Mouse (Mus musculus): Measurements from ENCODE around the gene Ripor3.
"Not testable (repeated sequence)": the region's sequence is repeated elsewhere in the genome, so short reads cannot be mapped to it uniquely, and the experiment has no call there.

Ripor3 gene

GRCm38 (mm10) chr2:168009936-168010668 is at the start of gene Ripor3:
Ripor3 (minus strand) TSS chr2:168010618.
- peak; percentile 91 for DNase-seq

- DNase-seq, result no peak
These were observed 48.9 kb upstream of the Ripor3 start for GRCm38 (mm10) chr2:168059200-168059790.

GRCm38 (mm10) chr2:168058488-168059199 is 48.2 kb upstream of the Ripor3 start:
- DNase-seq, result no peak

- not testable (repeated sequence) for DNase-seq
These were observed 47.5 kb upstream of the Ripor3 start for GRCm38 (mm10) chr2:168057876-168058275.

GRCm38 (mm10) chr2:168056666-168056933 is 46.2 kb upstream of the Ripor3 start:
- DNase-seq, result no peak

DNA sequence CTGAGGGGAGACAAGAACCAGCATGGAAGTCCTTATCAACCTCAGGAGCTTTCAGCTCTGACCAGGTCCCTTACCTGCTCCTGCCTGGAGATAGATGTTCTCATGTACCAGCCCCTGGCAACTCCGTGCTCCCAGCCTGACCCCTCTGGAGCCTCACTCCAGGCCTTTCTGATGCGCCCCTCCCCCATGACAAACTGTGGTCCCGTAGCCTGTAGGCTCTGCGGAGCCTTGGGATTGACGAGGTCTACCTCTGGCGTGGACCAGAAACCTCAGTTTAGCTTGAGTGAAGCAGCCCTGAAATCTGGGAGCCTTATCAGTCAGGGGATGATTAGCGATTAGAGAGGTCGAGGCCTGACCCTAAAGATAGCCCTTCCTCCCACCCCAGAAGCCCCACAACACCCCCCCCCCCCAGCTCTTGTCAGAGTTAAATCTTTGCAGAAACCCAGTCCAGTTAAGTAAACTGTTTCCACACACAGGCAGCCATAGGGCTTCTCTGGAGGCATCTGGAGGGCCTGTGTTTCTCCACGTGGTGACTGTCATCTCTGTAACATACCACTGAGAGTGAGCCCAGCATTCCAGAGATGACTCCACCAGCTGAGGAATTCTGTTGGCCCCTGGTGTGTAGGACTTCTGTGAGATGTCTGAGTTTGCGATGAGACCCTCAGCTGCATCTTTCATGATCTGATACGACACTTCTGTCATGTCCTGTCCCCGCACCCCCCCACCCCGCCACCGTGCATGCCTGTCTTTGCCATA is 45.7 kb upstream of the Ripor3 start:
- no peak for DNase-seq

DNA sequence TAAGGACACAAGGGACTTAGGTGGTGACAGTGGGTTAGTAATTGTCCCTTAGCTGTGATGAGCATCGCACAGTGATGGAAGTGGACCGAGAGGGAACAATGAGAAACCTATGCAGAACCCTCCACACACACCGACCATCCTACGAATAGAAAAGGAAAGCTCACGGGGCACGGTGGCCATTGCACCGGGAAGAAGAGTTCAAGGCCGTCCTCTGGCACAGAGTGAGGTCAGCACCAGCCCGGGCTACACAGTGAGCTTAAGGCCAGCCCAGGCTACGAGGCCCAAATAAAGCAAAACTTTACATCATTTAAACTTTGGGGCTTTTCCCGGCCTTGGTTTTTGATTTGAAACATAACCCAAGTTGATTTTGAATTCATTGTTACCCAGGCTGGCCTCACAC is 43.7 kb upstream of the Ripor3 start:
- DNase-seq, result no peak

DNA sequence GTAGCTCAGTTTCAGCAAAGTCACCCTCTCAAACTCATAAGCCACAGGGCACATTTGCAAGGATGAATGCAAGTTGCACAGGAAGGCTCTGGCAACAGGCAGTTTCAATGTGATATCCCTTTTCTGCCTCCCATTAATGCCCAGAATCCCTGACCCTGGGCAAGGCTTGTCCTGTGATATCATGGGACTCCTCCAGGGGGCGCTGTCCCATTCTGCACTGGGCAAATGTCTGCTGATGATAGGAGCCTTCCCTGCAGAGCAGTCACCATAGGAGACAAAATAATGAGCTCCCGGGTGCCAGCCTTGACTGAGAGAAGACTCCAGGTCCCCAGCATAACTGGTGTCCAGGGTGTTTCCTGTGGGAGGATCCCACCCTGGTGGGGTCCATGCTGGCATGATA is 42.3 kb upstream of the Ripor3 start:
- DNase-seq, result peak; percentile 64

- no peak for DNase-seq
These were observed 41.7 kb upstream of the Ripor3 start for GRCm38 (mm10) chr2:168052156-168052555.

- no peak for DNase-seq
These were observed 39.9 kb upstream of the Ripor3 start for GRCm38 (mm10) chr2:168050000-168050942.

GRCm38 (mm10) chr2:168049002-168049635 is 38.7 kb upstream of the Ripor3 start:
- DNase-seq, result no peak

GRCm38 (mm10) chr2:168046467-168046866 is 36.0 kb upstream of the Ripor3 start:
- DNase-seq, result no peak

- peak; percentile 42 for DNase-seq
These were observed 35.4 kb upstream of the Ripor3 start for GRCm38 (mm10) chr2:168045771-168046170.

DNA sequence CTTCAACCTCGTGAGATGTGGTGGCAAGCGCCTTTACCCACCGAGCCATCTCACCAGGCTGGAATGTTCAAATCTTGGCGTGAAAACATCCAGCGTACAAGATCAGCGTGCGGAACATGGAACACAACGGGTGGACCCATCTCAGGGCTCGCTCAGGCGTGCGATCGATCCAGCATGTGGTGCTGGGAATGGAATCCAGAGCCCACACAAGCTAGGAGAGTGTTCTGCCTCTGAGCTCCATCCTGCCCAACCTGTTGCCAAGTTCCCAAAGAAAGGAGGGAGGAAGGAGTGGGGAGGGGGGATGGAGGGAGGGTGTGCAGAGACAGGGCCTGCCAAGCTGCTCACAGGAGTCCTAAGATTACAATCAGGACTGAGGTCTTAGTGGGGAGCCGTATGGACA is 34.9 kb upstream of the Ripor3 start:
- DNase-seq, result no peak

DNA sequence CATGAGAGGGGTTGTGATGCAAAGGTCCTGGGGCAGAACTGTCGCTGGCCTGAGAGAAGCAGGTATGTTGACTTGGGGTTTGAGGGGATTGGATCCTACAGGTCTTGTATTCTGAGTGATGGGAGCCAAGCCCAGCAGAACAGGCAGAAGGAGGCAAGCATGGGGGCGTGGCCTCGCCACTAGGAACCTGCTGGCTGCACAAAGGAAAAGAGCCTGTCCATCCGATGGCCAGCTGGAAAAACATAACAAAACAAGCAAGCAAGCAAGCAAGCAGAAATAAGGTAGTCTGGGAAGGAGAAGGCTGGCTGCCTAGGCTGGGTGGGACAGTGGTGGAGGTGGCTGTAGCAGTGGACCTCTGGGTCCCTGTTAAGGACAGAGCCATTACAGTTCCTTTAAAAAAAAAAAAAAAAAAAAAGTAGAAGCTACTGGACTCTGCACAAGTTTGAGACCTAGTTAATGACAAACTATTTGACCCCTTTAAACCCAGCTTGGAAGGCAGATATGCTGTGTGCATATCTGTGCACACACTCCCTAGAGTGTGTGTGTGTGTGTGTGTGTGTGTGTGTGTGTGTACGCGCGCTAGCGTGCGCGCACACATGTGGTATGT is 34.4 kb upstream of the Ripor3 start:
- DNase-seq, result no peak

- DNase-seq, result no peak
These were observed 31.6 kb upstream of the Ripor3 start for GRCm38 (mm10) chr2:168042019-168042418.

- no peak for DNase-seq
These were observed 30.3 kb upstream of the Ripor3 start for GRCm38 (mm10) chr2:168040751-168041150.

GRCm38 (mm10) chr2:168037063-168037462 is 26.6 kb upstream of the Ripor3 start:
- DNase-seq, result no peak

DNA sequence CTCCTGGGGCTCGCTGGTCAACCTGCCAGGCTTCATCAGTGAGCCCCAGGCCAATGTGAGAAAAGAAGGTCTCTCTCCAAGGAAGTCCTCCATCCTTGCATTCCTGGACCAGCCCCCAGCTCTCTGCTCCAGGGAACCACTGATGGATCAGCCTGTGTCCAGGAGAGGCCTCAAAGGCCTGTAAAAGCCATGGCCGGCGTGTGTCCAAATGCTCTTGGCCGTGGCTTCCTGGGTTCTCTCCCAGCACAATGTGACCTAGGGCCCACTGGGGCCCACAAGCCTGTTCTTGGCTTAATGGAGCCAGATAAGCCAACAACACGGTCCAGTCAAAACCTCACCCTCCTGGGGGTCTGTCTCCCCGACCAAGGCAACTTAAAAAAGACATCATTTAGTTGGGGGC is 25.5 kb upstream of the Ripor3 start:
- DNase-seq, result no peak

- DNase-seq, result no peak
These were observed 23.5 kb upstream of the Ripor3 start for GRCm38 (mm10) chr2:168033905-168034304.

GRCm38 (mm10) chr2:168031842-168032241 is 21.4 kb upstream of the Ripor3 start:
- no peak for DNase-seq

Measured in lung, postnatal 36 days (tissue).